Mouse (Mus musculus) frontal cortex, adult (tissue): Measurements from ENCODE around the gene Hk1.
"Not testable (repeated sequence)": the region's sequence is repeated elsewhere in the genome, so short reads cannot be mapped to it uniquely, and the experiment has no call there.

ENCODE experiments used
- ATAC-seq: cut with Nextera tagmentation; 2 replicates; pipeline ENCODE4 v1.9.2; 2017; ENCODE audit warnings: mild to moderate bottlenecking, moderate library complexity, mixed read lengths; ENCODE audit not compliant: low TSS enrichment

Gene Hk1

GRCm38 (mm10) chr10:62341956-62342355 lies 37.8 kb downstream of the Hk1 start:
- ATAC-seq: no peak

- no peak for ATAC-seq
Measured at GRCm38 (mm10) chr10:62340991-62341390, 38.7 kb downstream of the Hk1 start.

- ATAC-seq: peak; percentile 90
Measured at GRCm38 (mm10) chr10:62340095-62340731, 39.5 kb downstream of the Hk1 start.

GRCm38 (mm10) chr10:62339211-62340094 lies 40.3 kb downstream of the Hk1 start:
- ATAC-seq: peak; percentile 38

- no peak for ATAC-seq
Measured at GRCm38 (mm10) chr10:62338626-62339025, 41.1 kb downstream of the Hk1 start.

- no peak for ATAC-seq
Measured at GRCm38 (mm10) chr10:62338176-62338575, 41.5 kb downstream of the Hk1 start.

GRCm38 (mm10) chr10:62336601-62337578 lies 42.8 kb downstream of the Hk1 start:
- ATAC-seq: no peak

- ATAC-seq: no peak
Measured at GRCm38 (mm10) chr10:62335423-62335776, 44.3 kb downstream of the Hk1 start.

GRCm38 (mm10) chr10:62334686-62335422 lies 44.9 kb downstream of the Hk1 start:
- ATAC-seq: no peak

GRCm38 (mm10) chr10:62333269-62333668 lies 46.4 kb downstream of the Hk1 start:
- ATAC-seq: no peak

- peak; percentile 77 for ATAC-seq
Measured at GRCm38 (mm10) chr10:62332514-62332913, 47.2 kb downstream of the Hk1 start.

GRCm38 (mm10) chr10:62331771-62332170 lies 47.9 kb downstream of the Hk1 start:
- ATAC-seq: no peak

GRCm38 (mm10) chr10:62331296-62331695 lies 48.4 kb downstream of the Hk1 start:
- no peak for ATAC-seq

GRCm38 (mm10) chr10:62329846-62330245 lies 49.9 kb downstream of the Hk1 start:
- ATAC-seq: no peak

GRCm38 (mm10) chr10:62328886-62329412 lies 50.8 kb downstream of the Hk1 start:
- no peak for ATAC-seq

- ATAC-seq: no peak
Measured at GRCm38 (mm10) chr10:62327572-62328317, 52.0 kb downstream of the Hk1 start.

- peak; percentile 81 for ATAC-seq
Measured at GRCm38 (mm10) chr10:62326818-62327571, 52.7 kb downstream of the Hk1 start.

- ATAC-seq: no peak
Measured at GRCm38 (mm10) chr10:62326002-62326401, 53.7 kb downstream of the Hk1 start.

GRCm38 (mm10) chr10:62322821-62323220 lies 56.9 kb downstream of the Hk1 start:
- not testable (repeated sequence) for ATAC-seq

- ATAC-seq: no peak
Measured at GRCm38 (mm10) chr10:62321457-62321856, 58.3 kb downstream of the Hk1 start.
